Mouse (Mus musculus) heart, postnatal 4 days (tissue): ENCODE results near the gene Tnr. TPM values are rescaled to one million over a fixed set of nuclear protein-coding genes. Genes with fewer than 3 reads are reported as not detected.
A peak's percentile ranks its signal among the peaks of the same experiment; 100 is the strongest.

Experiments used
- DNase-seq: peaks from one replicate; pipeline ENCODE4 v3.0.0; 2021
- total RNA-seq, 2 experiments: library from RNA; stranded (reverse); gene quantifications; 2 replicates each; pipeline ENCODE4 v1.2.3; 2021

Tnr gene
- total RNA-seq, 2 experiments from 2014 or later = 0.17 to 0.50 TPM

- no peak for DNase-seq
These were observed 285.9 kb downstream of the Tnr start for GRCm38 (mm10) chr1:159809493-159809892.

GRCm38 (mm10) chr1:159811805-159812204 lies 288.2 kb downstream of the Tnr start:
- DNase-seq = no peak

- DNase-seq = peak; percentile 16
These were observed 289.3 kb downstream of the Tnr start for GRCm38 (mm10) chr1:159812820-159813411.

- DNase-seq = no peak
These were observed 290.8 kb downstream of the Tnr start for GRCm38 (mm10) chr1:159814348-159814747.

- no peak for DNase-seq
These were observed 293.2 kb downstream of the Tnr start for GRCm38 (mm10) chr1:159816614-159817371.

- no peak for DNase-seq
These were observed 295.9 kb downstream of the Tnr start for GRCm38 (mm10) chr1:159819511-159819910.

GRCm38 (mm10) chr1:159822416-159822815 lies 298.8 kb downstream of the Tnr start:
- DNase-seq = no peak

GRCm38 (mm10) chr1:159828531-159828930 lies 305.0 kb downstream of the Tnr start:
- no peak for DNase-seq

- DNase-seq = no peak
These were observed 309.6 kb downstream of the Tnr start for GRCm38 (mm10) chr1:159833165-159833564.

GRCm38 (mm10) chr1:159833646-159834338 lies 310.2 kb downstream of the Tnr start:
- no peak for DNase-seq

- no peak for DNase-seq
These were observed 311.6 kb downstream of the Tnr start for GRCm38 (mm10) chr1:159835126-159835525.

- no peak for DNase-seq
These were observed 316.8 kb downstream of the Tnr start for GRCm38 (mm10) chr1:159840337-159840736.

- DNase-seq = no peak
These were observed 319.3 kb downstream of the Tnr start for GRCm38 (mm10) chr1:159842876-159843275.

- peak; percentile 40 for DNase-seq
These were observed 328.5 kb downstream of the Tnr start for GRCm38 (mm10) chr1:159852088-159852487.

GRCm38 (mm10) chr1:159854261-159854660 lies 330.7 kb downstream of the Tnr start:
- no peak for DNase-seq

- no peak for DNase-seq
These were observed 338.4 kb downstream of the Tnr start for GRCm38 (mm10) chr1:159861782-159862474.

GRCm38 (mm10) chr1:159865696-159866095 lies 342.1 kb downstream of the Tnr start:
- DNase-seq = no peak

- no peak for DNase-seq
These were observed 346.3 kb downstream of the Tnr start for GRCm38 (mm10) chr1:159869619-159870441.

GRCm38 (mm10) chr1:159872866-159873265 lies 349.3 kb downstream of the Tnr start:
- no peak for DNase-seq

- no peak for DNase-seq
These were observed 355.1 kb downstream of the Tnr start for GRCm38 (mm10) chr1:159878681-159879080.

- DNase-seq = no peak
These were observed 356.3 kb downstream of the Tnr start for GRCm38 (mm10) chr1:159879866-159880265.

GRCm38 (mm10) chr1:159885476-159885875 lies 361.9 kb downstream of the Tnr start:
- DNase-seq = no peak
